Mouse (Mus musculus) heart, adult 2 months (tissue): ENCODE measurements at regions not wholly inside any gene's neighbourhood (a gene's known extent, or its start where the extent isn't known, plus 50 kb on each side); places are given as distances from the start of the nearest gene placed in this dataset.

Source experiments
- CTCF ChIP-seq: fragments of 200-600 bp; IDR thresholded peaks from 2 replicates; pipeline ENCODE4 v1.8.1; 2022; ENCODE audit warnings: antibody characterized with exemption, mild to moderate bottlenecking, moderate library complexity
- EP300 ChIP-seq: fragments of 200-500 bp; IDR thresholded peaks from 2 replicates; pipeline ENCODE4 v1.6.1; 2011; ENCODE audit warnings: low read depth, low read length, control low read depth; ENCODE audit not compliant: insufficient read depth
- POLR2A ChIP-seq: fragments of 200-500 bp; IDR thresholded peaks from 2 replicates; pipeline ENCODE4 v1.6.1; 2011; ENCODE audit warnings: mild to moderate bottlenecking, low read depth, low read length, control low read depth; ENCODE audit not compliant: insufficient read depth

GRCm38 (mm10) chr9:115651708-115652107 is 257.5 kb upstream of the Gadl1 start:
- TF ChIP-seq CTCF (no peak), POLR2A (no peak), EP300 (no peak)
